Mouse (Mus musculus): ENCODE results near the gene Fggy. TPM values are rescaled to one million over a fixed set of nuclear protein-coding genes. Genes with fewer than 3 reads are reported as not detected.

Fggy gene
- total and polyA plus RNA-seq, 3 experiments = 3.8 to 9.7 (median 7.4) TPM

GRCm38 (mm10) chr4:95668543-95668942 is 111.2 kb downstream of the Fggy start:
- H3K27ac ChIP-seq = no peak overlapping the region
- intact Hi-C loops (cut with DNase I) = no loop called here

DNA sequence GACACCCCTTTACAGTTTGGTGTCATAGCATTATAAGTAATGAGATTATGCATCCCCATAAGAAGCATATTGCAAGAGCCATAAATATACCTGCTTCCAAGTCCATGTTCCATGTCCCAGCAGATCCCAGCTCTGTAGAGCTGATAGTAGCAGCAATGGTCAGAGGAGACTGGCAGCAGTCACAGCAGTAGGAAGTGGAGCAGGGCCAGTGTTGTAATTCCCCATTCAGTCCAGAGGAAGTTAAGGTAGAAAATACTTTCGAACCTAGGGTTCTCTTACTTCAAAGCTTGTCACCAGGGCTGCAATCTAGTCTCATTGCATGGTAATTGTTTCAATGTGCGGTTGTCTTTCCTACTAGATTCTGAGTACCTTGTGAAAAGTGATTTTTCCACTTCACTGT is 112.0 kb downstream of the Fggy start:
- Histone ChIP-seq H3K4me1 (ENCODE audit: control insufficient read depth, insufficient read depth, low read length) (peaks cover 1% of the 10 kb centered on the region), H3K27ac (no peak overlapping the region), H3K79me2 (replicated peaks; ENCODE audit: control insufficient read depth, insufficient read depth, low read length) (no peaks in the 10 kb centered on the region), H3K4me3 (no peak overlapping the region), H3K9ac (ENCODE audit: low read depth, low read length) (no peak overlapping the region), H3K27me3 (ENCODE audit: control insufficient read depth, insufficient read depth, low read length) (no peaks in the 10 kb centered on the region), H3K36me3 (ENCODE audit: control insufficient read depth, insufficient read depth, low read length) (no peaks in the 10 kb centered on the region)
- no peak for TF ChIP-seq EP300 (IDR thresholded peaks at IDR 0.05; ENCODE audit: insufficient read depth, low read depth, low read length)
- TF ChIP-seq POLR2A (IDR thresholded peaks at IDR 0.05; ENCODE audit: insufficient read depth, low read depth, low read length) = no peak
- no peak for TF ChIP-seq CTCF (IDR thresholded peaks at IDR 0.05)
- WGBS = 70% methylated on average over 2 of the region's 2 CpGs
- no peak for DNase-seq
- intact Hi-C loops (cut with DNase I) = no loop called here

More at GRCm38 (mm10) chr4:95668543-95668942, 111.2 kb downstream of the Fggy start:
- no peaks in the 10 kb centered on the region for H3K79me2 ChIP-seq (replicated peaks; ENCODE audit: control insufficient read depth, insufficient read depth, low read length)
- DNase-seq = no peak
- 93% methylated on average over 3 of the region's 3 CpGs for WGBS
- H3K4me1 ChIP-seq (ENCODE audit: control insufficient read depth, insufficient read depth, low read length) = peaks cover 1% of the 10 kb centered on the region
- TF ChIP-seq CTCF (IDR thresholded peaks at IDR 0.05) = no peak
- TF ChIP-seq EP300 (IDR thresholded peaks at IDR 0.05; ENCODE audit: insufficient read depth, low read depth, low read length) = no peak
- no peak for TF ChIP-seq POLR2A (IDR thresholded peaks at IDR 0.05; ENCODE audit: insufficient read depth, low read depth, low read length)
- no peaks in the 10 kb centered on the region for H3K36me3 ChIP-seq (ENCODE audit: control insufficient read depth, insufficient read depth, low read length)
- no peak overlapping the region for H3K4me3 ChIP-seq
- H3K9ac ChIP-seq (ENCODE audit: low read depth, low read length) = no peak overlapping the region
- no peaks in the 10 kb centered on the region for H3K27me3 ChIP-seq (ENCODE audit: control insufficient read depth, insufficient read depth, low read length)

- TF ChIP-seq EP300 (IDR thresholded peaks at IDR 0.05; ENCODE audit: insufficient read depth, low read depth, low read length) = no peak
- TF ChIP-seq CTCF (IDR thresholded peaks at IDR 0.05) = no peak
- no peak for TF ChIP-seq POLR2A (IDR thresholded peaks at IDR 0.05; ENCODE audit: insufficient read depth, low read depth, low read length)
- Histone ChIP-seq H3K4me1 (ENCODE audit: control insufficient read depth, insufficient read depth, low read length) (peaks cover 1% of the 10 kb centered on the region), H3K27ac (no peak overlapping the region), H3K9ac (ENCODE audit: low read depth, low read length) (no peak overlapping the region), H3K4me3 (no peak overlapping the region), H3K27me3 (ENCODE audit: control insufficient read depth, insufficient read depth, low read length) (no peaks in the 10 kb centered on the region), H3K36me3 (ENCODE audit: control insufficient read depth, insufficient read depth, low read length) (no peaks in the 10 kb centered on the region), H3K79me2 (replicated peaks; ENCODE audit: control insufficient read depth, insufficient read depth, low read length) (no peaks in the 10 kb centered on the region)
- WGBS = 70% methylated on average over 3 of the region's 3 CpGs
- intact Hi-C loops (cut with DNase I) = no loop called here
- no peak for DNase-seq
These were observed 113.3 kb downstream of the Fggy start for GRCm38 (mm10) chr4:95670559-95670958.

- no peaks in the 10 kb centered on the region for H3K79me2 ChIP-seq (replicated peaks; ENCODE audit: control insufficient read depth, insufficient read depth, low read length)
- H3K27me3 ChIP-seq (ENCODE audit: control insufficient read depth, insufficient read depth, low read length) = no peaks in the 10 kb centered on the region
- H3K36me3 ChIP-seq (ENCODE audit: control insufficient read depth, insufficient read depth, low read length) = no peaks in the 10 kb centered on the region
- WGBS = 97% methylated on average over 1 of the region's 1 CpGs
- H3K9ac ChIP-seq (ENCODE audit: low read depth, low read length) = no peak overlapping the region
- no peak overlapping the region for H3K27ac ChIP-seq
- no peak for DNase-seq
- no peak overlapping the region for H3K4me3 ChIP-seq
- intact Hi-C loops (cut with DNase I) = no loop called here
- no peaks in the 10 kb centered on the region; the same call in 1 of the 2 replicates for H3K4me1 ChIP-seq (ENCODE audit: control insufficient read depth, insufficient read depth, low read length)
- no peak for TF ChIP-seq POLR2A (IDR thresholded peaks at IDR 0.05; ENCODE audit: insufficient read depth, low read depth, low read length)
- TF ChIP-seq CTCF (IDR thresholded peaks at IDR 0.05) = no peak
- no peak for TF ChIP-seq EP300 (IDR thresholded peaks at IDR 0.05; ENCODE audit: insufficient read depth, low read depth, low read length)
These were observed 114.7 kb downstream of the Fggy start for GRCm38 (mm10) chr4:95672039-95672438.

DNA sequence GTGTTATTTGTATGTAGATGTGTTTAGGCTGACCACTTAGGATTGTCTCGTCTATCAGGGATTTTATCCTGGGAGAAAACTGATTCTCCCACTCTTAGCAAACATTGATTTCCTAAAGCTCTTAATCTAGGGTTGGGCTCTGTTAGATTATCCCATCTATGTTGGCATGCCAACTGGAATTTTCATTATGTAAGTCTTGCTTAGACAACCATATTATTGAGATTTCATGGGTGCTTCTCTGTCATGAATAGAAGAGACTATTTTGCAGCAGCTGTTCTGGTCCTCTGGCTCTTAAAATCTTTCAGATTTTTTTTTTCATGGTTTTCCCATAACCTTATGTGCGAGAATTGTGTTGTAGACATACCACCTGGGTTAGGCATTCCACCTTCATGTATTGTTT is 119.1 kb downstream of the Fggy start:
- Histone ChIP-seq H3K79me2 (replicated peaks; ENCODE audit: control insufficient read depth, insufficient read depth, low read length) (no peaks in the 10 kb centered on the region), H3K27ac (no peak overlapping the region), H3K9ac (ENCODE audit: low read depth, low read length) (no peak overlapping the region), H3K4me3 (no peak overlapping the region), H3K4me1 (ENCODE audit: control insufficient read depth, insufficient read depth, low read length) (no peaks in the 10 kb centered on the region), H3K27me3 (ENCODE audit: control insufficient read depth, insufficient read depth, low read length) (no peaks in the 10 kb centered on the region), H3K36me3 (ENCODE audit: control insufficient read depth, insufficient read depth, low read length) (no peaks in the 10 kb centered on the region)
- intact Hi-C loops (cut with DNase I) = no loop called here
- 89% methylated on average over 2 of the region's 2 CpGs for WGBS
- TF ChIP-seq EP300 (IDR thresholded peaks at IDR 0.05; ENCODE audit: insufficient read depth, low read depth, low read length) = no peak
- TF ChIP-seq CTCF (IDR thresholded peaks at IDR 0.05) = no peak
- TF ChIP-seq POLR2A (IDR thresholded peaks at IDR 0.05; ENCODE audit: insufficient read depth, low read depth, low read length) = no peak
- DNase-seq = no peak

DNA sequence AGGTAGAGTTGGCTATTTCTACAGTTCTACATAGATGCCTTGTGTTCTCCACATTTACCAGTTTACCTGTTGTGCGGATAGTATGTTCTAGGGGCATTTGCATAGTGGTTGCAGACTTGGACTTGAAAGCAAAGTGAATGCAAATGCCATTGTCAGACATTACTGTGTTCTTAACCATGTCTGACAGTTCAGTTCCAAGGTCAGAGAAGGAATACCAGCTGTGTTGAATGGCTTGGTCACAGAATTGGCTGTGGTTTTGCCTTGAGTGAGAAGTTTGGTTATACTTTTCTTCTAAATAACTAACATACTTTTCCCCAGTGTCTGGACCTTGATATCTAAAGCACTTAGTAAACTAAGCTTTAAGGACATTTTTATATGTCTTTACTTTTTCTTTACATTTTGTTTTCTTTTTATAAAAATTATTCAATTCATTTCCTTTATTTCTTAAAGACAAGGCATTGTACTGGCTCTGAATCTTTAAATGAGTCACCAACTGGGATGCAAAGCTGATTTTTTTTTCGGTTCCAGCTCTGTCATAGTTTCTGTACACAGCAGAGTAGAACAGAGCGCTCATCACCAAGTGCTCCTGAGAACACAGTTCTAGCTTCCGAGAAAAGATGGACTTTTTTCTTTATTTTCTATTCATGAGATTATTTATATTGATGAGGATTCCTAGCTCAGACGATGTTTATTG is 123.6 kb downstream of the Fggy start:
- Histone ChIP-seq H3K79me2 (replicated peaks; ENCODE audit: control insufficient read depth, insufficient read depth, low read length) (no peaks in the 10 kb centered on the region), H3K9ac (ENCODE audit: low read depth, low read length) (no peak overlapping the region), H3K4me3 (no peak overlapping the region), H3K27ac (no peak overlapping the region), H3K36me3 (ENCODE audit: control insufficient read depth, insufficient read depth, low read length) (no peaks in the 10 kb centered on the region), H3K27me3 (ENCODE audit: control insufficient read depth, insufficient read depth, low read length) (no peaks in the 10 kb centered on the region), H3K4me1 (ENCODE audit: control insufficient read depth, insufficient read depth, low read length) (no peaks in the 10 kb centered on the region)
- intact Hi-C loops (cut with DNase I) = no loop called here
- no peak for DNase-seq
- 82% methylated on average over 5 of the region's 5 CpGs for WGBS
- TF ChIP-seq POLR2A (IDR thresholded peaks at IDR 0.05; ENCODE audit: insufficient read depth, low read depth, low read length) (no peak), CTCF (IDR thresholded peaks at IDR 0.05) (no peak)
